Mouse (Mus musculus) small intestine, adult 2 months (tissue): Measurements from ENCODE around the gene Synj1. TPM values are rescaled to one million over a fixed set of nuclear protein-coding genes. Genes with fewer than 3 reads are reported as not detected.
A peak's percentile ranks its signal among the peaks of the same experiment; 100 is the strongest.

Experiments used
- H3K27ac ChIP-seq: fragments of 200-500 bp; 2 replicates; pipeline ENCODE4 v1.5.1; 2012; ENCODE audit warnings: low read depth, low read length, control low read depth, inconsistent platforms; ENCODE audit not compliant: insufficient read depth
- H3K27me3 ChIP-seq: fragments of 200-500 bp; 2 replicates; pipeline ENCODE4 v1.6.1; 2012; ENCODE audit warnings: mild to moderate bottlenecking, moderate library complexity, low read length, inconsistent platforms; ENCODE audit not compliant: control insufficient read depth, insufficient read depth
- H3K36me3 ChIP-seq: fragments of 200-500 bp; 2 replicates; pipeline ENCODE4 v1.6.1; 2012; ENCODE audit warnings: mild to moderate bottlenecking, low read length, control low read depth, inconsistent platforms; ENCODE audit not compliant: control insufficient read depth, insufficient read depth
- H3K4me1 ChIP-seq: fragments of 200-500 bp; 2 replicates; pipeline ENCODE4 v1.6.1; 2012; ENCODE audit warnings: low read length, inconsistent platforms, mixed read lengths; ENCODE audit not compliant: control insufficient read depth, insufficient read depth, insufficient read length
- H3K4me3 ChIP-seq: fragments of 200-500 bp; 2 replicates; pipeline ENCODE4 v1.5.1; 2012; ENCODE audit warnings: low read depth, mild to moderate bottlenecking, control low read depth, inconsistent platforms, low read length, moderate library complexity
- CTCF ChIP-seq: fragments of 200-500 bp; IDR thresholded peaks from 2 replicates; pipeline ENCODE4 v1.5.1; 2012; ENCODE audit warnings: low read depth, mild to moderate bottlenecking, control low read depth, inconsistent platforms, low read length, moderate library complexity, mixed read lengths; ENCODE audit not compliant: insufficient replicate concordance, insufficient read length; ENCODE audit errors: extremely low read depth
- POLR2A ChIP-seq: fragments of 200-500 bp; IDR thresholded peaks from 2 replicates; pipeline ENCODE4 v1.6.1; 2012; ENCODE audit warnings: low read depth, mild to moderate bottlenecking, control low read depth, inconsistent platforms, low read length, moderate library complexity
- WGBS: fragments of 180-500 bp; shearing (Covaris S2); methylation state at CpG from one replicate; pipeline ENCODE4 v1.1.7; 2018; 5-methylcytosine and 5-hydroxymethylcytosine counted together
- polyA plus RNA-seq: library from polyadenylated mRNA; depleted of rRNA; stranded (reverse); fragments of >200 nt; gene quantifications from 2 replicates; pipeline ENCODE4 v1.2.3, GENCODE M21; 2012; rRNA removed

Synj1 gene
- 16.4 and 28.4 TPM in 2 replicates for polyA plus RNA-seq

- under 1% methylated on average over 63 of the region's 66 CpGs for WGBS
- peaks cover 9% of the 10 kb centered on the region for H3K36me3 ChIP-seq
- TF ChIP-seq CTCF, result no peak
- TF ChIP-seq POLR2A, result 0 out of 2 replicates have a peak, but pooled peaks have one; percentile 1
- peak within 1 kb of the TSS; percentile 73 for H3K27ac ChIP-seq
- H3K4me1 ChIP-seq, result no peaks in the 10 kb centered on the region
- no peaks in the 10 kb centered on the region for H3K27me3 ChIP-seq
- H3K4me3 ChIP-seq, result peak within 1 kb of the TSS; percentile 90
These were observed at the start of gene Synj1 for GRCm38 (mm10) chr16:91011021-91011683. TSS of gene Synj1 (minus strand) at chr16:91011308.

GRCm38 (mm10) chr16:91057741-91058140 is 46.6 kb upstream of the Synj1 start:
- no peaks in the 10 kb centered on the region for H3K27me3 ChIP-seq
- peaks cover 24% of the 10 kb centered on the region for H3K4me1 ChIP-seq
- no peak overlapping the region for H3K27ac ChIP-seq
- no peak overlapping the region for H3K4me3 ChIP-seq
- 74% methylated on average over 6 of the region's 6 CpGs for WGBS
- no peaks in the 10 kb centered on the region for H3K36me3 ChIP-seq
- TF ChIP-seq CTCF (no peak), POLR2A (no peak)

DNA sequence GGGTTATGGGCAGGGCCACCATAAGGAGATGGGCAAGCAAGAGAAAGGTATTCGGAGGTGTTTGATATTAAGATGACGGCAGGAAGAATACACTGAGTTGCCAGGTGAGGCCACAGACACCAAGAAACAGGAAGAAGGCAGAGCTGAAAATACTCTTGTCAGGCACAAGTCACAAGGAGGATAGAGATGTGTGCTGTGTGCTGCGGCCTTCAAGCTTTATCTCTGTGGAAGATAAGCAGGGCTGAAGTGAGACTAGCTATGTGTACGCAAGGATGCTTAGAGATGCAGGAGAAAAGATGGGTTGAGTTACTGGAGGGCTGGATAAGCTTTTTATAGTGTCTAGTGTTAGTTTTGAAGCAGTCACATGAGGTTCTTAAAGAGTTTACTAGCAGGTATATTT is 46.2 kb upstream of the Synj1 start:
- peak overlapping the region; percentile 98 for H3K27ac ChIP-seq
- no peak overlapping the region for H3K4me3 ChIP-seq
- H3K36me3 ChIP-seq, result no peaks in the 10 kb centered on the region
- peaks cover 25% of the 10 kb centered on the region for H3K4me1 ChIP-seq
- no peak for TF ChIP-seq POLR2A
- TF ChIP-seq CTCF, result no peak
- H3K27me3 ChIP-seq, result no peaks in the 10 kb centered on the region
- WGBS, result 46% methylated on average over 4 of the region's 4 CpGs

DNA sequence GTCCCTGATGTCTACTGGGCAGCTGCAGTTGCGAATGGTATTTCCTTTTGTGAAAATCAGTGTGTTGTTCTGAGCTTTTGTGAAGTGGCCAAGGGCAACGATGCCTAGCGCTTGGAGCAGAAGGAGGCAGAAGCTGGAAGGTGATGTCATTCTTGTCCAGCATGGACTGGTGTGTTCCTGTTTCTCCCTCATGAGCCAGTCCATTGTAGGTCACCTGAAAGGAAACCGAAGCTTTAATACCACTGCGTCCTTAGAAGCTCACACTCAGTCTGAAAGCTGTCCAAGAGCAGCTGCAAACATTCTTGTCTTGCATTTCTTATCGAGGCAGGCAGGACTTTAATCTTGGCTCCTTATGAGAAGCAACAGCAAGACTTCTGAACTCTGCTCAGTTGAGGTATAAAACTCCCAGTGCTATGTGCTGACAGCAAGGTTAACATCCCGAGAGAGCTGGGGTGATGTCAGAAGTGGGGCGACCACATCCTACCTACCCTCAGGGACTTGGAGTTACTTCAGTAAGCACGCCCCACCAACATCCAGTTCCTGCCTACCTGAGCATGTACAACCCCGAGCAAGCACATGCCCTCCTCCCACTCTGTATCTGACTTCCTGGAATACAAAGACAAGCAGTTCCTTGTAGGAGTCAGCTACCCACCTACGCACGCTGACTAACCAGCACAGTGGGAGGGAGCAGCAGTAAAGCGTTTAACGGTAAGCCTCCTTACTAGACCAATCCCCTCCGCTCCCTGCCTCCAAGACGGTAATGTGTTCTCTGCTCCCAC is 45.1 kb upstream of the Synj1 start:
- 16% methylated on average over 16 of the region's 16 CpGs for WGBS
- H3K27ac ChIP-seq, result peak overlapping the region; percentile 98
- no peaks in the 10 kb centered on the region for H3K36me3 ChIP-seq
- peaks cover 24% of the 10 kb centered on the region; the same call in 1 of the 2 replicates for H3K4me1 ChIP-seq
- no peaks in the 10 kb centered on the region for H3K27me3 ChIP-seq
- peak overlapping the region; percentile 22; the same call in 1 of the 2 replicates for H3K4me3 ChIP-seq
- TF ChIP-seq CTCF (no peak), POLR2A (no peak)

DNA sequence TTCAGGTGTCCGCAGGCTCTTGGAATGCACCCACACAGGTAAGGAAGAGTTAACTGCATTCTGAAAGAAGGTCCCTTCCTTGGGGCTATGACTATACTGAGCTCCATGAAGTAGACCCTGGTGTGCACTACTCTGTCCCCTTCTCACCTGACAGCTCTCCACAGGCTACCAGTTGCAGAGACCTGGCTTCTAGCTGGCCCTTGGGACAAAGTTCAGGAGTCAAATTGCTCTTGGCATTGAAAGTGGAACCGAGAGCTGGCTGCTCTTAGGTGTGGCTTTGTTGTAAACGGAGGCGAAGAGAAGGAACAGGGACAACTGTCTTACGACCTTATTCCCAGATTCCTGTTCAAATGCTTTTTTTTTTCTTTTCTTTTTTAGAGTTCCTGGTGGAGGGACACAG is 44.0 kb upstream of the Synj1 start:
- no peak overlapping the region for H3K4me3 ChIP-seq
- H3K4me1 ChIP-seq, result peaks cover 24% of the 10 kb centered on the region; the same call in 1 of the 2 replicates
- H3K27me3 ChIP-seq, result no peaks in the 10 kb centered on the region
- WGBS, result 27% methylated on average over 5 of the region's 5 CpGs
- peak overlapping the region; percentile 98 for H3K27ac ChIP-seq
- no peaks in the 10 kb centered on the region for H3K36me3 ChIP-seq
- TF ChIP-seq CTCF, result no peak
- TF ChIP-seq POLR2A, result no peak

DNA sequence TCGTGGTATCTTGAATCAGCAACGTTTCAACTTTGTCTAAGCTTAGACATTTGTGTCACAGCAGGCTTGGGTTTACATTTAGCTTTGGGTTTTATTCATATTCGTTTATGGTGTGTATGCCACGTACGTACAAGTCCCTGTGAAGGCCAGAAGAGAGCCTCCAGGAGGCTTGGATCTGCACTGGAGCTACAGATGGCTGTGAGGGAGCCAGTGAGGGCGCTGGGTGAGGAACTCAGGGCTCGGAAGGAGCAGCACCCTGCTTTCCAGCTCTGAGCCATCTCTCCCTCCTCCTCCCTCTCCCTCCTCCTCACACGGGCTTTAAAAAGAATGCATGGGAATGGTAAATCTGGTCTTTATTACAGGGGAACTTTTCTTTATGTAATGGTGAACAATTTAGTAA is 42.5 kb upstream of the Synj1 start:
- no peaks in the 10 kb centered on the region for H3K36me3 ChIP-seq
- 69% methylated on average over 8 of the region's 8 CpGs for WGBS
- H3K4me3 ChIP-seq, result no peak overlapping the region
- TF ChIP-seq CTCF, result no peak
- no peak for TF ChIP-seq POLR2A
- H3K27ac ChIP-seq, result no peak overlapping the region
- no peaks in the 10 kb centered on the region for H3K27me3 ChIP-seq
- peaks cover 27% of the 10 kb centered on the region for H3K4me1 ChIP-seq

DNA sequence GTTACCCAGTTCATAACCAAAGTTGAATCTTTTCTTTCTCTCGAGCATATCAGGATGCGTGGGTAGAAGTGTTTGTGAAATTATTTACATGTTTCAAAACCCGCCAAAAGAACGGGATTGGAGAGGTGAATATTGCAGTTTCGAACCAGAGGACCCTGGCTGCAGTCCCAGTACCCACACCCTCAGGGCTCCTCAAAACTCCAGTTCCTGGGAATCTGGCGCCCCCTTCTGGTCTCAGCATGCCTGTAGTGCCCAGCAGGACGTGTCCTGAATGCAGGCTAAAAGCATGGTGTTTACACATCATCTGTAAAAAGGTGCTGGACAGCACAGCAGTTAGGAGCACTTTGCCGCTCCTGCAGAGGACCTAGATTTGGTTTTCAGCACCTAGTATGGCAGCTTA is 34.4 kb upstream of the Synj1 start:
- H3K4me3 ChIP-seq, result no peak overlapping the region
- no peaks in the 10 kb centered on the region for H3K36me3 ChIP-seq
- 65% methylated on average over 8 of the region's 8 CpGs for WGBS
- no peak for TF ChIP-seq POLR2A
- peak; percentile 71; the same call in 1 of the 2 replicates for TF ChIP-seq CTCF
- no peaks in the 10 kb centered on the region for H3K27me3 ChIP-seq
- H3K27ac ChIP-seq, result no peak overlapping the region
- peaks cover 9% of the 10 kb centered on the region for H3K4me1 ChIP-seq
